Mouse (Mus musculus): Measurements from ENCODE around the gene Ndufc2. TPM values are rescaled to one million over a fixed set of nuclear protein-coding genes. Genes with fewer than 3 reads are reported as not detected.

Ndufc2 gene
- total RNA-seq (2014; fragmentation: Nextera tagmentation) (174 and 187 TPM in 2 replicates), total RNA-seq (2017) (357 and 360 TPM in 2 replicates)

GRCm38 (mm10) chr7:97399960-97400715 lies at the start of gene Ndufc2:
Ndufc2 (plus strand) TSS chr7:97400003.
- ATAC-seq (replicated peaks; ENCODE audit: poor library complexity, severe bottlenecking), result peak; percentile 97

- no peak for ATAC-seq (replicated peaks; ENCODE audit: poor library complexity, severe bottlenecking)
Measured at GRCm38 (mm10) chr7:97350891-97351290, 48.9 kb upstream of the Ndufc2 start.

GRCm38 (mm10) chr7:97351792-97352513 lies 47.9 kb upstream of the Ndufc2 start:
- ATAC-seq (replicated peaks; ENCODE audit: poor library complexity, severe bottlenecking), result no peak

- ATAC-seq (replicated peaks; ENCODE audit: poor library complexity, severe bottlenecking), result no peak
Measured at GRCm38 (mm10) chr7:97353356-97353755, 46.4 kb upstream of the Ndufc2 start.

GRCm38 (mm10) chr7:97355068-97355841 lies 44.5 kb upstream of the Ndufc2 start:
- peak; percentile 64 for ATAC-seq (replicated peaks; ENCODE audit: poor library complexity, severe bottlenecking)

GRCm38 (mm10) chr7:97356253-97356652 lies 43.5 kb upstream of the Ndufc2 start:
- 0 out of 2 replicates have a peak, but pooled peaks have one; percentile 9 for ATAC-seq (replicated peaks; ENCODE audit: poor library complexity, severe bottlenecking)

- ATAC-seq (replicated peaks; ENCODE audit: poor library complexity, severe bottlenecking), result peak; percentile 55
Measured at GRCm38 (mm10) chr7:97356875-97357276, 42.9 kb upstream of the Ndufc2 start.

- ATAC-seq (replicated peaks; ENCODE audit: poor library complexity, severe bottlenecking), result no peak
Measured at GRCm38 (mm10) chr7:97357840-97358239, 42.0 kb upstream of the Ndufc2 start.

- ATAC-seq (replicated peaks; ENCODE audit: poor library complexity, severe bottlenecking), result no peak
Measured at GRCm38 (mm10) chr7:97358347-97358746, 41.5 kb upstream of the Ndufc2 start.

- no peak for ATAC-seq (replicated peaks; ENCODE audit: poor library complexity, severe bottlenecking)
Measured at GRCm38 (mm10) chr7:97360166-97360565, 39.6 kb upstream of the Ndufc2 start.

GRCm38 (mm10) chr7:97360955-97361354 lies 38.8 kb upstream of the Ndufc2 start:
- no peak for ATAC-seq (replicated peaks; ENCODE audit: poor library complexity, severe bottlenecking)

GRCm38 (mm10) chr7:97361467-97361866 lies 38.3 kb upstream of the Ndufc2 start:
- peak; percentile 50; the same call in 1 of the 2 replicates for ATAC-seq (replicated peaks; ENCODE audit: poor library complexity, severe bottlenecking)

GRCm38 (mm10) chr7:97365887-97366286 lies 33.9 kb upstream of the Ndufc2 start:
- no peak for ATAC-seq (replicated peaks; ENCODE audit: poor library complexity, severe bottlenecking)

GRCm38 (mm10) chr7:97375101-97375500 lies 24.7 kb upstream of the Ndufc2 start:
- ATAC-seq (replicated peaks; ENCODE audit: poor library complexity, severe bottlenecking), result no peak

- peak; percentile 73 for ATAC-seq (replicated peaks; ENCODE audit: poor library complexity, severe bottlenecking)
Measured at GRCm38 (mm10) chr7:97375906-97376305, 23.9 kb upstream of the Ndufc2 start.

- no peak for ATAC-seq (replicated peaks; ENCODE audit: poor library complexity, severe bottlenecking)
Measured at GRCm38 (mm10) chr7:97379304-97379703, 20.5 kb upstream of the Ndufc2 start.

GRCm38 (mm10) chr7:97380500-97381123 lies 19.2 kb upstream of the Ndufc2 start:
- no peak for ATAC-seq (replicated peaks; ENCODE audit: poor library complexity, severe bottlenecking)

GRCm38 (mm10) chr7:97382661-97383060 lies 17.1 kb upstream of the Ndufc2 start:
- no peak for ATAC-seq (replicated peaks; ENCODE audit: poor library complexity, severe bottlenecking)

GRCm38 (mm10) chr7:97383496-97384132 lies 16.2 kb upstream of the Ndufc2 start:
- ATAC-seq (replicated peaks; ENCODE audit: poor library complexity, severe bottlenecking), result peak; percentile 63
